Mouse (Mus musculus): ENCODE measurements around the gene Ccser1. TPM values are rescaled to one million over a fixed set of nuclear protein-coding genes. Genes with fewer than 3 reads are reported as not detected.

The Ccser1 gene
- polyA plus RNA-seq, 1 experiment from 2014 or later = 0.50 TPM

DNA sequence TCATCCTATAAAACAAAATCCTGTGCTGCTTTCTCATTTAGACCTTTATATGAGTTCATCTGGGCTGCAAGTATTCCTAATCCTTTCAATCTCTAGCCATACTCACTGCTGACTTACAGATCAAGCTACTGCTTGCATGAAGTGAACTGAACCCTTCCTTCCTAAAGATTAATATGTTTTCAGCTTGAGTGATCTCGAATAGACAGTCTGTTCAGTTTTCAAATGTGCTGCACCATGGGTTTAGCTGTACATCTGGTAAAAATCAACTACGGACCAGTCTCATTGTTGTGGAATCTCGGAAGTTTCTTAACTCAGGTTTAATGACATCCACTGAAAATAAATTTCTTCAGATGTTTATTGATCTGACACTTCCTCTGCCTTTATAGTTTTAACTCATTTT is 620.8 kb downstream of the Ccser1 start:
- no peaks in the 10 kb centered on the region for H3K27me3 ChIP-seq (replicated peaks)
- H3K36me3 ChIP-seq = no peaks in the 10 kb centered on the region
- no peaks in the 10 kb centered on the region for H3K9me3 ChIP-seq (replicated peaks)
- ATAC-seq = no peak
- H3K4me2 ChIP-seq = no peak overlapping the region
- no peaks in the 10 kb centered on the region for H3K4me1 ChIP-seq
- H3K4me3 ChIP-seq = no peak overlapping the region
- no peak overlapping the region for H3K27ac ChIP-seq
- no peak overlapping the region for H3K9ac ChIP-seq
- WGBS (ENCODE audit: insufficient replicate concordance) = 65% methylated on average over 3 of the region's 3 CpGs

DNA sequence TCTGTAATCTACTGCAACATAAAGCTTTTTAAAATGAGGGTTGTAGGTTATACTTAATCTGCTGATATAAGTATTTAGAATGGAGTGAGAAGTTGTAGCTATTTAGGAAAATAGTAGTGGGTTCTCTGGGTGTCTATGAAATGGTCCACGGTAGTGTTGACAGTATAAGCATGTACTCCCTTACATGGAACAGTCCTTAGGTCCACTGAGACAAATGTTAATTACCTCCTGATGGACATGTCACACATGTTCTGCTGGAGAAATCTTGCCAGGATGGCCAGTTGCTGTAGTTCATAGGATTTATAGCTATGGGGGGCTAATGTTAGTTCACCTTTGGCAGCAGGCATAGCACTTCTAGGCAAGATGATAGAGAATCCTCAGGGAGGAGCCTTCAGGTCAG is 625.4 kb downstream of the Ccser1 start:
- H3K9me3 ChIP-seq (replicated peaks) = no peaks in the 10 kb centered on the region
- no peaks in the 10 kb centered on the region for H3K4me1 ChIP-seq
- no peaks in the 10 kb centered on the region for H3K27me3 ChIP-seq (replicated peaks)
- no peak overlapping the region for H3K9ac ChIP-seq
- no peak overlapping the region for H3K4me2 ChIP-seq
- H3K27ac ChIP-seq = no peak overlapping the region
- no peak for ATAC-seq
- H3K36me3 ChIP-seq = no peaks in the 10 kb centered on the region
- WGBS (ENCODE audit: insufficient replicate concordance) = 77% methylated on average over 1 of the region's 1 CpGs
- no peak overlapping the region for H3K4me3 ChIP-seq

GRCm38 (mm10) chr6:61817716-61818115 is 637.6 kb downstream of the Ccser1 start:
- no peak overlapping the region for H3K27ac ChIP-seq
- ATAC-seq = no peak
- 38% methylated on average over 1 of the region's 1 CpGs for WGBS (ENCODE audit: insufficient replicate concordance)

GRCm38 (mm10) chr6:61876302-61876701 is 696.2 kb downstream of the Ccser1 start:
- Histone ChIP-seq H3K9ac (no peak overlapping the region), H3K36me3 (no peaks in the 10 kb centered on the region), H3K4me1 (no peaks in the 10 kb centered on the region), H3K27ac (no peak overlapping the region), H3K27me3 (replicated peaks) (no peaks in the 10 kb centered on the region), H3K4me2 (no peak overlapping the region), H3K4me3 (no peak overlapping the region), H3K9me3 (replicated peaks) (no peaks in the 10 kb centered on the region)
- WGBS (ENCODE audit: insufficient replicate concordance) = 60% methylated on average over 1 of the region's 1 CpGs
- no peak for ATAC-seq

More at GRCm38 (mm10) chr6:61817716-61818115, 637.6 kb downstream of the Ccser1 start:
- no peak overlapping the region for H3K4me2 ChIP-seq
- H3K36me3 ChIP-seq = no peaks in the 10 kb centered on the region
- no peaks in the 10 kb centered on the region for H3K27me3 ChIP-seq (replicated peaks)
- no peaks in the 10 kb centered on the region for H3K9me3 ChIP-seq (replicated peaks)
- H3K4me3 ChIP-seq = no peak overlapping the region
- no peaks in the 10 kb centered on the region for H3K4me1 ChIP-seq
- H3K9ac ChIP-seq = no peak overlapping the region

DNA sequence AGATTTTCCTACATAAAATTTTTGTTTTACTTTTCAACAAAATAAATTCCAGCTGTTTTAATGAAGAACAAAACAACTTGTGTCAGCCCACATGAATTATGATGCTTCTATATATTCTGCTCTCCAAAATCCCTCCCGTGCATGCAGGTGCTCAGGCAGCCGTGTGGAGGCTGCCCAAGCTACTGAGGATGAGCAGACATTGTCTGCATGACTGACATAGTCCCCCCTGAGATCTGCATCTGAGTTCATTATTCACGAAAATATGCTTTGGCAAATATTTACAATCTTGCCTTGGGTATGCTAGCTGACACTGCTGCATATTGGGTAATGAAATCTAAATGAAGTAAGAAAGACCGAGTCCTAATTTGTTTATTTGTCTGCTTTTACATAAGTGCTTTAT is 718.1 kb downstream of the Ccser1 start:
- WGBS (ENCODE audit: insufficient replicate concordance) = 67% methylated on average over 4 of the region's 4 CpGs

DNA sequence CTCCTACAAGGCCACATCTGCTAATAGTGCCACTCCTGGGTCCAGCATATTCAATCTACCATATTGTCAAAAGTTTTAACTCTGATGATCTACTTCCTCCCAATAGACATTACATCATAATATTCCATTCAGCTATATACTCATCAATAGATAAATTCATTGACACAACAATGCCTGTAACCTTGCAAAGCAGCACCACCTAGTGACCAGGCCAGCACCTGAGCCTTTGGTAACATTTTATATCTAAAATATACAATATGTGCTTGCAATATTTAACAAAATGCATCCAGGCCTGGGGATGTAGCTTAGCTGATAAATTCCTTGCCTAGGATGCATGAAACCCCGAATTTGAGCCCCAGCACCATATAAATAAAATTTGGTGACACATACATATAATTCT is 722.6 kb downstream of the Ccser1 start:
- H3K27me3 ChIP-seq (replicated peaks) = no peaks in the 10 kb centered on the region
- H3K4me1 ChIP-seq = no peaks in the 10 kb centered on the region
- H3K9me3 ChIP-seq (replicated peaks) = no peaks in the 10 kb centered on the region
- no peak overlapping the region for H3K27ac ChIP-seq
- no peak for ATAC-seq
- H3K4me3 ChIP-seq = no peak overlapping the region
- H3K9ac ChIP-seq = no peak overlapping the region
- 12% methylated on average over 1 of the region's 1 CpGs for WGBS (ENCODE audit: insufficient replicate concordance)
- no peak overlapping the region for H3K4me2 ChIP-seq
- H3K36me3 ChIP-seq = no peaks in the 10 kb centered on the region

More for the DNA sequence above, 718.1 kb downstream of the Ccser1 start:
- Histone ChIP-seq H3K4me3 (no peak overlapping the region), H3K9me3 (replicated peaks) (no peaks in the 10 kb centered on the region), H3K36me3 (no peaks in the 10 kb centered on the region), H3K27me3 (replicated peaks) (no peaks in the 10 kb centered on the region), H3K27ac (no peak overlapping the region), H3K9ac (no peak overlapping the region), H3K4me1 (no peaks in the 10 kb centered on the region), H3K4me2 (no peak overlapping the region)
- ATAC-seq = no peak

DNA sequence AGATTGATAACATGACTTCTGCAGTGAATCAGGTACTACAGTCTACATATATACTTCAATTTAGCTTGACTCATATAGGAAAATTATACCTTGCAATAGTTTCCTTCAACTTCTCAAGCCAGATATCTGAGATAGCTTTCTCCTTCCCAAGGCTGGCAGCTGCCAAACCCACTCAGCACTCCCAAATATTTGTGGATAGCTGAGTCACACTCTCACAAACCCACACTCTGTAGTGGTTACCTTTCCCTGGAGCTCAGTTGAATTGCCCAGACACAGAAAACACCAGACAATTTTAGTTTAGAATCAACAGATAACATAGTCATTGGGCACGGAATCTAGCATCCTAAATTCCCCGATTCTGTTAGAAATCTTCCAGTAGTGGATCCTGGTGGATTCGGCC is 732.8 kb downstream of the Ccser1 start:
- H3K27ac ChIP-seq = no peak overlapping the region
- no peak overlapping the region for H3K4me2 ChIP-seq
- H3K9me3 ChIP-seq (replicated peaks) = no peaks in the 10 kb centered on the region
- ATAC-seq = no peak
- H3K4me1 ChIP-seq = no peaks in the 10 kb centered on the region
- WGBS (ENCODE audit: insufficient replicate concordance) = 76% methylated on average over 3 of the region's 3 CpGs
- no peak overlapping the region for H3K9ac ChIP-seq
- H3K27me3 ChIP-seq (replicated peaks) = no peaks in the 10 kb centered on the region
- no peak overlapping the region for H3K4me3 ChIP-seq
- no peaks in the 10 kb centered on the region for H3K36me3 ChIP-seq

DNA sequence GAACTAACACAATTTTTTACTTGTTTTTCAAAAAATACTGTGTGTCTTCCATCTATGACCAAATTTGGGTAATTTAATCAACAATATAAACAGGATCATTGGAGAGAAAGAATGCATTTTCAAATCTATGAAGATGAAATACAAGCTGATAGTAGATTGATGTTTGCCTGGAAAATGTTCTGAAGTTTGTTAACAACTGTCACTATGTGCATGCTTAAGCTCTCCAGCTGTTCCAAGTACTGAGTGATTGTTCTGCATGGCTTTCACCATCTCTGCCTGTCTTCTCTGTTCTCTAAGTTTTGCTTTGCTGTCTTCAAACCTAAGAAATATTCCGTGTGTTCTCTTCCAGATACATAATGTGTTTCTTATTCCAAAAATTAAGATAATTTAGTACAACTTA is 751.5 kb downstream of the Ccser1 start:
- Histone ChIP-seq H3K4me2 (no peak overlapping the region), H3K36me3 (no peaks in the 10 kb centered on the region), H3K9ac (no peak overlapping the region), H3K4me1 (no peaks in the 10 kb centered on the region), H3K27ac (no peak overlapping the region), H3K4me3 (no peak overlapping the region), H3K9me3 (replicated peaks) (no peaks in the 10 kb centered on the region), H3K27me3 (replicated peaks) (no peaks in the 10 kb centered on the region)
- 53% methylated on average over 1 of the region's 1 CpGs for WGBS (ENCODE audit: insufficient replicate concordance)
- no peak for ATAC-seq

- H3K4me2 ChIP-seq = no peak overlapping the region
- H3K4me3 ChIP-seq = no peak overlapping the region
- H3K27ac ChIP-seq = no peak overlapping the region
- 56% methylated on average over 1 of the region's 1 CpGs for WGBS (ENCODE audit: insufficient replicate concordance)
- H3K27me3 ChIP-seq (replicated peaks) = no peaks in the 10 kb centered on the region
- no peak overlapping the region for H3K9ac ChIP-seq
- H3K36me3 ChIP-seq = no peaks in the 10 kb centered on the region
- no peaks in the 10 kb centered on the region for H3K9me3 ChIP-seq (replicated peaks)
- ATAC-seq = no peak
- no peaks in the 10 kb centered on the region for H3K4me1 ChIP-seq
Observed at GRCm38 (mm10) chr6:61936656-61937055, 756.5 kb downstream of the Ccser1 start.

- Histone ChIP-seq H3K9ac (no peak overlapping the region), H3K4me1 (no peaks in the 10 kb centered on the region), H3K27me3 (replicated peaks) (no peaks in the 10 kb centered on the region), H3K27ac (no peak overlapping the region), H3K9me3 (replicated peaks) (no peaks in the 10 kb centered on the region), H3K4me2 (no peak overlapping the region), H3K4me3 (no peak overlapping the region), H3K36me3 (no peaks in the 10 kb centered on the region)
- no peak for ATAC-seq
- WGBS (ENCODE audit: insufficient replicate concordance) = 74% methylated on average over 1 of the region's 1 CpGs
Observed at GRCm38 (mm10) chr6:61939236-61939635, 759.1 kb downstream of the Ccser1 start.

- H3K27ac ChIP-seq = no peak overlapping the region
- ATAC-seq = no peak
- no peak overlapping the region for H3K9ac ChIP-seq
- H3K4me2 ChIP-seq = no peak overlapping the region
- WGBS (ENCODE audit: insufficient replicate concordance) = 65% methylated on average over 2 of the region's 2 CpGs
- H3K9me3 ChIP-seq (replicated peaks) = no peaks in the 10 kb centered on the region
- no peaks in the 10 kb centered on the region for H3K4me1 ChIP-seq
- no peak overlapping the region for H3K4me3 ChIP-seq
- no peaks in the 10 kb centered on the region for H3K27me3 ChIP-seq (replicated peaks)
- H3K36me3 ChIP-seq = no peaks in the 10 kb centered on the region
Observed at GRCm38 (mm10) chr6:61953703-61954102, 773.6 kb downstream of the Ccser1 start.

- Histone ChIP-seq H3K36me3 (no peaks in the 10 kb centered on the region), H3K4me2 (no peak overlapping the region), H3K27ac (no peak overlapping the region), H3K4me1 (no peaks in the 10 kb centered on the region), H3K4me3 (no peak overlapping the region), H3K27me3 (replicated peaks) (no peaks in the 10 kb centered on the region), H3K9ac (no peak overlapping the region), H3K9me3 (replicated peaks) (no peaks in the 10 kb centered on the region)
- WGBS (ENCODE audit: insufficient replicate concordance) = 51% methylated on average over 2 of the region's 2 CpGs
- ATAC-seq = no peak
Observed at GRCm38 (mm10) chr6:61976878-61977277, 796.8 kb downstream of the Ccser1 start.

DNA sequence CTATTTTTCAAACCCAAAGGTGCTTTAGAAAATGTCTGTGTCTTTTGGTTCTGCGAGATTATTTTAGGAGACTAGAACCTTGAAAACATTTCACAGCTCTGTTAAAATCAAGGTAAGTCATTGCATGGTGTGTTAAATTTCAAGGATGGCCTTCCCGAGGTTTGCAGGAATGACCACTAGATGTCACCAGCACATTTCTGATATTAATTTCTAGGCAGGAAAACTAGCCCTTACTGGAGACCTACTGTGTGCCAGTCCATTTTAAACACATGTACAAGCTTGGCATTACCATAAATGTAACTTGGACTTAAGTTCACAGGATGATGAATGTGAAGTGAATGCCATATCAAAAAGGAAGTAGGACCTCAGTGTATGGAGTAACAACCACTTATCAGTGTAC is 798.3 kb downstream of the Ccser1 start:
- WGBS (ENCODE audit: insufficient replicate concordance) = 12% methylated on average over 2 of the region's 2 CpGs
- no peaks in the 10 kb centered on the region for H3K9me3 ChIP-seq (replicated peaks)
- no peak overlapping the region for H3K27ac ChIP-seq
- no peak for ATAC-seq
- no peaks in the 10 kb centered on the region for H3K4me1 ChIP-seq
- H3K27me3 ChIP-seq (replicated peaks) = no peaks in the 10 kb centered on the region
- no peaks in the 10 kb centered on the region for H3K36me3 ChIP-seq
- no peak overlapping the region for H3K4me2 ChIP-seq
- H3K9ac ChIP-seq = no peak overlapping the region
- no peak overlapping the region for H3K4me3 ChIP-seq
